Mouse (Mus musculus) gonadal fat pad, adult 2 months (tissue): Measurements from ENCODE around the gene Ppp2r5c. TPM values are rescaled to one million over a fixed set of nuclear protein-coding genes. Genes with fewer than 3 reads are reported as not detected.

Experiments
- DNase-seq: peaks from one replicate; pipeline ENCODE4 v3.0.0-alpha.2; 2012; ENCODE audit warnings: low read depth
- polyA plus RNA-seq: library from polyadenylated mRNA; depleted of rRNA; stranded (reverse); fragments of >200 nt; gene quantifications from 2 replicates; pipeline ENCODE4 v1.2.3, GENCODE M21; 2012; rRNA removed

Gene Ppp2r5c
- 42.5 and 50.4 TPM in 2 replicates for polyA plus RNA-seq

DNA sequence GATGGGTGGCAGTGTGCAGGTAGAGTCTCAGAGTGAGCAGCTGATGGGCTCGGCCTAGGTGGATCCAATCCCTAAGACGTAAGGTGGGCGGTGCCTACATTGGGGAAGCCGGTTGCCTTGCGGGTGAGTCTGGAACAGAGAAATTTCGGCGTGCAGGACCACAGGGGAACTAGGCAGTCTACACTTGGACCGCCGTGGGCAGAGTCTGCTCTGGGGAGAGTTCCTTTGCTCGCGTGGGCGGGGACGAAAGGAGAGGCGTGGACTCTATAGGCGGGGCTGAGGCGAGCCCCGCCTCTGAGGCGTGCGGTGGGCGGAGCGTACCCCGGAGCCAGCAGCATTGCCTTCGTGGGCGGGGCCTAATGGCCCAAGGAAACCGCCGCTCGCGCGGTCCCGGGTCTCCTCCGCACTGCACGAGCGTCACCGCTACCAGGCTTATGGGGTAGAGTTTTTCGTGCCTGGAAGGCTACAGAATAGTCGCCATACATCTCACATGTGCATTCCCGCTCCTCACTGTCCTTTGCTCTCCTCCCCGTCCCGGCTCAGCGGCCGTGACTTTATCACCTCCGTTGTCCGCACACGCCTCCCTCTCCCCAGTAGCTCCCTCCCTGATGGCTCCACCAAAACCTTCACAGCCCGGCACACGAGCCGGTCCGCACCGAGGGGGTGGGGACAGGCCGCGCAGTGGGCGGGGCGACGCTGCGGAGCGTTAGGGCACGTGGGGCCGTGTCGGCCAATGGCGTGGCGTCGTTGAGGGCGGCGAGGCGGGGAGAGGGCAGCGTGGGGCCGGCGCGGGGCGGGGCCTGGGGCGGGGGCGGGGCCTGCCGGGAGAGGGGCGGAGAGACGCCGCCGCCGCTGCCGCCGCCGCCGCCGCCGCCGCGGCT, at the start of gene Ppp2r5c:
Ppp2r5c (plus strand) TSS at position 831 of the 881 bp plus-strand sequence.
- DNase-seq: no peak

DNA sequence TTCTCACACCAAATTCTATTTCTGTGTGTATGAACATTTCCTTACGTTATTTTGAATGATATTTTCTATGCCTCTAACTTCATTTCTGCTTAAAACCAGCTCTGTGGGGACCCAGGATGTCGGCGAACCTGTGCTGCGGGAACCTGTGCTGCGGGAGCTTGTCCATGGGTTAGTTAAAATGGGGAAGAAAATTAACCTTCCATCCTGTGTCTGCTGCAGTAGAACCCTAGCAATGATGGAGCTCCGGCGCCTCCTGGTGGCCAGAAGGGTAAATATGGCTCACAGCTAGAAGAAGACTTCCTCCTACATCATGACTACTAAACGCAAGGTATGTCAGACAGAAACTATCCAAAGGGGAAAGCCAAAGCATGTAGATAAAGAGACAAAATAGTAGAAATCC, 48.6 kb upstream of the Ppp2r5c start:
- no peak for DNase-seq

DNA sequence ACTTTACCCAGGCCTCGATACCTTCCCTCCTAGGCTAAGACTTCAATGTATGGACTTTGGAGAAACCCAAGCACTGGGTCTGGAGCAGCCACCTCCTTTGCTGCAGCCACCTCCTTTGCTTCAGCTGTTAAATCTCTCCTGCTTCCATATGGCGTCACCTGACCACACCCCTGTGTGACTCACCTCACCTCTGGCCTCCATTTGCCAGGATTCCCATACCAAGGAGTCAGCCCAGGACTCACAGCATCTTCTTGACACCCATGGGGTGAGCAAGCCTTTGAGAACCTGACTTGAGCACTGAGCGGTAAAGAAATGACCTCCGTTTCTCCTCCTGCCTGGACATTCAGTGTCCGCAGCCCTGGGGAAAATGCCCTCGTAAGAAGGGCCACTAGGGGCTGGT, 47.8 kb upstream of the Ppp2r5c start:
- no peak for DNase-seq

DNA sequence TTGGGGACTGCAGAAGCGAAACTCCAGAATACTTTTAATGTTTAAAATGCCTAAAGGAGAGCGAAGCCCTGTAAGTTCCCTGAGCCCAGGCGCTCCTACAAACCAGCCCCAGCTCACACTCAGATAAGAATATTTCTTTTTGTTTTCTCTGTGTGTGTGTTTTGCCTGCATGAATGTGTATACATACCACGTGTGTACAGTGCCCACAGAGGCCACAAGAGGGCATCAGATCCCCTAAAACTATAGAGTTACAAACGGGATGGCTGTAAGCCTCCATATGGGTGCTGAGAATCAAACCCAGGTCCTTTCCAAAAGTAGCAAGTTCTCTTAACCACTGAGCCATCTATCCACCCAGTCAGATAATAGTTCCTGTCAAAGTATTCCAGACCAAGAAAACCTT, 46.0 kb upstream of the Ppp2r5c start:
- DNase-seq: no peak

DNA sequence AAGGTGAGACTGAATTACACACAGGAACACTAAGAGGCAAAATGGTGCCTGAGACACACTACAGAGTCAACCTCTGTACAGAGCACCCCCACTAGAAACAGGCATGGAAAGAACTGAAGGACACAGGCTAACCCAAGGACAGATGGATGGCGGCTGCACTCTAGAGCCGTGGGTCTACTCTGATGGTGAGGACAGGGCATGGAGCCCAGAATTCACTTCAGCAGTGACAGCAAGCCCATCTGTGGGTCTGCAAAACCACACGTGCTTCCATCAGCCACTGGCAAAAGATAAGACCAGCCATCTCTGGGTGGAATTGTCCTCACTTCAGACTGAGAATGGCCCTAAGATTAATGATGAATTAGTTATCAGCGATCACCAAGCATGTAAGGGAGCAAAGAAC, 45.0 kb upstream of the Ppp2r5c start:
- DNase-seq: no peak

DNA sequence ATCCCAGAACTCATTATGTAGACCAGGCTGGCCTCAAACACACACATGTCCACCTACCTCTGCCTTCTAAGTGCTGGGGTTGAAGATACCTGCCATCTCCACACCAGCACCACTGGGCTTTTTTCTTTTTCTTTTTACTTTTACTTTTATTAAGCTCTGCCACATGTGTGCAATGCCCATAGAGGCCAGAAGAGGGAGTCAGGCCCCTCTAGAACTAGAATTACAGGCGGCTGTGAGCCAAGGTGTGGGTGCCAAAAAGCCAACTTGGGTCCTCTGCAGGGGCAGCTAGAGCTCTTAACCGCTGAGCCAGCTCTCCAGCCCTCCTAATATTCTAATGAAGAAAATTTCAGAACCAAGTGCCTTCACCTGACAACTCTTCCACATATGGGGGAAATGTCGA, 30.7 kb upstream of the Ppp2r5c start:
- DNase-seq: no peak

DNA sequence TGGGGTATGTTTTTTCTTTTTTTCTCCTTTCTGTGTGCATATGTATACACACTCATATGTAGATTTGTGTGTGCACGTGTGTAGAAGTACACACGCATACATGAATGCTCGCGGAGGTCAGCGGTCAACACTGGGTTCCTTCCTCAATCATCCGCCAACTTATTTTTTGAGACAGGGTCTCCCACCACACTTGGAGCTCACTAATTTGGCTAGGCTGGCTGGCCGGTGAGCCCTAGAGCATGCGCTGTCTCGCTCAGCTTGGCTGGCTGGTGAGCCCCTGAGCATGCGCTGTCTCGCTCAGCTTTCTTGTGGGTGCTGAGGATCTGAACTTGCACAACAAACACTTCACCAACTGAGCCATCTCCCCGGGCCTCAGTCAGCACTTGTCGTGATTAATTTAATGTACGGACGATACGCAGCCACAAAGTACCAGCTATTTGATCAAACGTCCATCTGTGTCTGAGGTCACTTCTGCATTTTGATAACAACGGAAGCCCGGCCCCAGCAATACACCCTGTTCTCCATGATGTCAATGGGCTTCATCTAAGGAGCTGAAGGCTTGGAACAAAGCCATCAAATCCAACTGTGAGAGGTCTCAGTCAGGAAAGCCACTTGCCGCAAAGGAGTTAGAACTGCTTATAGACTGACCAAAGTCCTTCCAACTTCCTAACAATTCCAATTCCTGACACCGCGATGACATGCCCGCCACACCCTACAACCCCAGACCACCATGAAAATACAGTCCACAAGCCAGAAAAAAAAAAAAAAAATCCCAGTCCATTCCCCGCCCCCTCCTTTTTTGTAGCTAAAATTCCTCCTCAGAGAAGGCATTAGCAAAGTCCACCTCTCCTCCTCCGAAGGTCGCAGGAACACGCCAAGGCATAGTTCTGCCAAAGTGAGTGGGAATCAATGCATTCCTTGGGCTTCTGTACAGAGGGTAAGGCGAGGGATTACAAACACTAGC, 29.6 kb upstream of the Ppp2r5c start:
- peak; percentile 27 for DNase-seq

DNA sequence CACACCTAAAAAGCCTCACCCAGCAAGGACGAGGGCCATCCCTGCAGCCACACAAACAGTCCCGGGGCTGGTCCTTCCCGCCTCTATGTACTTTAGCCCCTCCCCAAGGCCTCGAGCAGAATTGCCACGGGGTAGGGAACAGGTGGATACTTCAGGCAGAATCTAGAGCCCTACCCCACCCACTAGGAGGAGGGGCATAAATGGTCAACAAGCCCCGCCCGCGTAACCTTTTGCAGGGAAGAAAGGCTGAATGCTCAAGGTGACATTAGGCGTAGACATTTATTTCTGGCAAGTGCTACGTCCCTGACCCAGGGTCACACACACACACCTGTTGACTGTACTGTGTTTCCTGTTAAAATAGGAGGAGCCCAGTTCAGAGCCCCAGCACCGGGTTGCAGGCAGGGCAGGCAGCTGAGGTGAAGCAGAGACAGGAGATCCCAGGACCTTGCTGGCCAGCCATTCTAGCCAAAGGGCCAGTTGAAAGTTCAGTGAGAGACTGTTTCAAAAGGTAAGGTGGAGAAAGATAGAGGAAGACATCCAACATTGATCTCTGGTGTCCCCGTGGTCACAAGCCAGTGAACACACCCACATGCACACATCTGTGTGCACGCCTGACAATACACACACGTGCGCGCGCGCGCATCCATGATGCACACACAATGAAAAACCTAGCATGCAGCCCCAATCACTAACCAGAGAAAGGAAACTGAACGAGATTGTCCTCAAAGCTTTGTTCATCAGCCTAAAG, 28.8 kb upstream of the Ppp2r5c start:
- DNase-seq: peak; percentile 6

DNA sequence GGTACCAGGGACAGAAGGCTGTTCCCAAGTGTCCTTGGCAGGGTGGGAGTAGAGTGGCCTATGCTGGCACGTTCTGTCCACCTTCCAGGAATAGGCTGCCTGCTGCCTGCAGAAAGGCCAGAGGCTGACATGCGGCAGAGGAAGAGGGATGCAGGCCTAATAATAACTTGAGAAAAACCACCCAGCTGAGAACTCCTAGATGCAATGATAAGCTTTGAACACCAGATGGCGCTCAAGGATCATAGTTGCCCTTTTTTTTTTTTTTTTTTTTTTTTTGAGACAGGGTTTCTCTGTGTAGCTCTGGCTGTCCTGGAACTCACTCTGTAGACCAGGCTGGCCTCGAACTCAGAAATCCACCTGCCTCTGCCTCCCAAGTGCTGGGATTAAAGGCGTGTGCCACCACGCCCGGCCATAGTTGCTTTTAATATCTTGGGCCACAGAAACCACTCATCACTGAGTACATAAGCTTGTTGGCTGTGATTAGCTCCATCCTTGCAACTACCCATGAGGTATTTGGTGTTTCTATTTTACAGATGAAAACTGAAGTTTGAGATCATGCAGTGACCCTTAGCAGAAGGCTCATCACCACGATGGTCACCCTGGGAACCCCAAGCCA, 28.1 kb upstream of the Ppp2r5c start:
- no peak for DNase-seq

DNA sequence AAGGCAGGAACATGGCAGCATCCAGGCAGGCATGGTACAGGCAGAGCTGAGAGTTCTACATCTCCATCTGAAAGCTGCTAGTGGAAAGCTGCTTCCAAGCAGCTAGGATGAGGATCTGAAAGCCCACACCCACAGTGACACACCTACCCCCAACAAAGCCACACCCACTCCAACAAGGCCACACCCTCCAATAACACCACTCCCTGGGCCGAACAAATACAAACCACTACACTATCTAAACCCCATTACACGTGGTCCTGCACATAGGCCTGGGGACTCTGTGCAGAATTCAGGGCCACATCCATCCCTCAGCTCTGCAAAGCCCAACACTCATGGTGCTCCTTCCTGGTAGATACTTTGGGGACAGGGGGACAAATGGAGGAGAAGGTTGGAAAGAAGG, 27.0 kb upstream of the Ppp2r5c start:
- no peak for DNase-seq

DNA sequence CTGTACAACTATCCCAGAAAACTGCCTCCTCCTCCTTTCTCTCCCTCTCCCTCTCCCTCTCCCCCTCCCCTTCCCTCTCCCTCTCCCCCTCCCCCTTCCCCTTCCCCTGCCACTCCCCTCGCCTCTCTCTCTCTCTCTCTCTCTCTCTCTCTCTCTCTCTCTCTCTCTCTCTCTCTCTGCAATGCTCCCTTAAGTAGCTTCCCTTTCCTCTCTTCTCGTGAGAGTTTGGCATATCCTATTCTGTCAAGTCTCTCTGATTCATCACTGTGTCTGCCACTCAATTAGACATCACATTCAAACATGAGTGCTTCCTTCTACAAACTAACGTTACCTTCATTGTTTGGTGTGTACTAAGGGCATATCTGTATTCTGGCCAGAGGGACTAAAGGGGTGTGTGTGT, 25.6 kb upstream of the Ppp2r5c start:
- DNase-seq: no peak

DNA sequence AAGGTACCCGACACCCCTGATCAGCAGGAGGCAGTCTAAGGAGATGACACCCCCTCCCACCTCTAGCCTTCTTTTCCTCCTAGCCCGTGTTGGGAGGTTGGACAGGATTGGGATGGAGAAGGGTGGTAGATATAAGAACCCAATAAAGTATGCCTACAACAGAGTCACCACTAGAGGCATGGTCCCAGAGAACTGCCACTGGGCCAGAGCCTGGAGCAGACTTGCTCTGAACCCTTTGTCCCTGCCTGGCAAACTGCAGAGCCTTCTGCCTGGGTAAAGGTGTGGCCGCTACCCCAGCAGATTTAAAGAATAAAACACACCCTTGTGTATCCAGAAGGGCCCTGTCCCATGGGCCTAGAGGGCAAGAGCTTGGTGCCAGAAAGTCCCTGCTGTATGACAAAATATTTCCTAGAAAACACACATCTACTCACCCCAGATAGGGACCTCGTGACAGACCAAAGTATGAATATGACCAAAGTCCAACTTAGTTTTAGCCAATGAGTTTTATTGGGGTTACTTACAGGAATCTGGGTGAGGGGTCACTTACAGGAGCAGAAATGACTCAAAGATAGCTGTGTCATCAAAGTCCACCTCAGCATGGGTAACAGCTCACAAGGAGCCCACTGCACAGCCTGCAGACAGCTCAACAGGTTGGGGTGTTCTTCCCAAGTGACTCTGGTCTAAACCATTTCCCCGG, 22.8 kb upstream of the Ppp2r5c start:
- DNase-seq: no peak

DNA sequence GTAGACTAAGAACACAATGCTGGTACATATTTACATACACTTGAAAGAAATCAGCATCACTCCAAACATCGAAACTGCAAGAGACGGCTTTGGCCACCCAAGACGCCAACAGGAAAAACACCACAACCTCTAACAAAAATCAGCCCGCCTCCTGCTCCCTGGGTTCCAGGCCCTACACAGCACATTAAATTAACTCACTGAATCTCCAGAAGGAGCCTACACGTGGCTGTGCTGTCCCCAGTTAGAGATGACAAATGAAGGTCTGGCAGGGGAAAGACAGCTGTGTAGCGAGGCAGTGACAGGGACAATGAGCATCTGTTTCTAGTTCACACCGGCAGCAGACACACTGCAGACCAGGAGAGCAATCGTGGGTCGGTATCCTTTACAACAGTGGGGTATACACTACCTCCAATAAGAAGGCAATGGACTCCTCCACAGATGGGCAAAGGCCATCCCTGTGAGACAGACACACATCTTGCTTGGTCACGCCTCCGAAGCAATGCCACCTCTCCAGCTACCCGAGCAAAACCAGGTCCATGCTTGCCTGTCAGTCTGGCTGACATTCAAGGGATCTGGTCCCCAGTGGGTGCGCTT, 20.4 kb upstream of the Ppp2r5c start:
- DNase-seq: no peak

DNA sequence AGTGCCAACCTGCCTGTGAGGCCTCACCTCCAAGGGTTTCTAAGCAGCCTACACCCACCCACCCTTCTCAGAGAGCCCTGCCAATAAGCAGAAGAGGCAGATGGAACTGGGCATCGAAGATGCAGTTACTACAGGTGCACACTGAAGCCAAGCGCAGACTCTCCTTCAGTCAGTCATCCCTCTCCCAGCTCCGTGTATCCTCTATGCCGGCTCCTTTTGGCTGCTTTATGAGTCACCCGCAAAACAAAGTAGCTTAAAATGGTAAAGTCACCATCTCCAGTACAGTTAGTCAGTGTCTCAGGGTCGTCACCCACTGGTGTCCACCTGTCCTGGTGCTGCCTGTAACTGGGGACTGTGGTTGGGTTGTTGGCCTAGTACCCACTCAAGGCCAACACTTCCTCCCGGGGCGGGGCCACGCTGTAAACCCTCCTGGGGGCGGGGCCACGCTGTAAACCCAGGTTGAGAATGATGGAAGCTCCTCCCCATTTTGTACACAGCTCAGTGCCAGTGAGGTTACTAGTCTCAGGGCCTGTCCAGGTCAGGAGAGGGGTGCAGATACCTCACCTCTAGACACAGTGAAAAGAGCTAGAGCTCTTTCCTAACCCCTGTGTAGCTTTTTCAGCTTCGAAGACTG, 17.5 kb upstream of the Ppp2r5c start:
- no peak for DNase-seq

DNA sequence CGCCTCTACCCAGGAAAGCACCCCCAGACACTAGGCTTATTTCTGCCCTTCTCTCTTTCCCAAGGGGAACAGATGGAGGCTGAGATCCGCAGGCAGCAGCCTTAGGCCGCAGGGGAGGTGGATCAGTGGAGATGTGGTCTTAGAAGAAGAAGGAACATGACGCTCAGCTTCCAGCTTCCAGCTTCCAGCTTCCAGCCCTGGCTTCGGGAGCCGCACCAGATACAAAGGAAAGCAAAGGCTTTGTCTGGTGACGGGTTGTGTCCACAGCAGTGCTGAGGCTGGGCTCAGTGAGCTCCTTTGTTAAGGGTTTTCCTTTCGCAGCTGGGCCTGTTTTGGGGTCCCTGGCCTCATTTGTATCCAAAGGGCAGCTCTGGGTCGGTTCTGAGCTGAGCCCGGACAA, 16.9 kb upstream of the Ppp2r5c start:
- no peak for DNase-seq

DNA sequence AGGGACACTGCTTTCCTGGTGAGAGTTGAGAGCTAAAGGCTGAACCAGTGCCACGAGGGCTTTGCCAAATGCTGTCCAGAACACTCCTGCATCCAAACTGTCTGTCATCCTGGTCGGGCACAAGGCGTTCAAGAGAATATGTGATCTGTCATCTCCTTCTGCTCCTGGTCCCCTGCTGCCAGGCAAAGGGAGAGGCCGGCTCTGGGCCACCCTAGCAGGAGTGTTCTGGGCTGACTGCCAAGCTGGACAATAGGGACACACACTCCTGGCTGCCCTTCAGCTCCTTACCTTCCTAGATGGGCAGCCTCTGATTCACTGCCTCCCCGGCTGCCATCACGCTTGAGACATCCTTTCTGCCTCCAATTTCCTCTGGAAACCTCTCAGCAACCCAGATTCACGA, 15.1 kb upstream of the Ppp2r5c start:
- no peak for DNase-seq

DNA sequence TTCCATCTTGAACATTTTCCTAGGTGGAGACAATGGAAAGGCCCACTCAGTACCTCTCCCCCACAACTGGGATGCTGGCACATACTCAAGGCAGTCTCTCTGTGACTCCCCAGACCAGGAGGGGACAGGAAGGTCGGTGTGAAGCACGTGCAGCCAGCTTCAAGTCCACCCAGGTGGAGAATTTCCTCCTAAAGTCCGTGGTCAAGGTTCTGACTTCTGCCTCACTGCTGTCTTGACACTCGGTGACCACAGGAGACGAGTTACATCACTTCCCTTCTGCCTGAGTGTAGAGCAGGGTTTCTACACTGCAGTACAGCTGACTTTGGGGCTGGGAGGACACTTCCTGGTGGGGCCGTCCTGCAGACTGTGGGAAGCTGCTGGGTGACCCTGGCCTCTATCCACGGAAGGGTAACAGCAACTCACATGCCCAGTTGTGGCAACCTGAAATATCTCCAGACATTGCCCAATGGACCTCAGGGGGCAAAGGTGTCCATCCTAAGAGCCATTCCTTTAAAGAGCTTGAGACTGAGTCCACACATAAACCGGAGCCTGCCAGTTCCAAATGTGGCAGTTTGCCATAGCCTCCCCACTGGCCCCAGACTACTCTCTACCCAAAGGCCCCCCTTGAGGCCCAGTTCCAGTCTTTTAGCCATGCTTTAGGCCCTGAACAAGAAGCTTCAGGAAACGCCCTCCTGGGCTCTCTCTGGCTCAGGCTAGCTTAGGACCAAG, 10.1 kb upstream of the Ppp2r5c start:
- DNase-seq: no peak

DNA sequence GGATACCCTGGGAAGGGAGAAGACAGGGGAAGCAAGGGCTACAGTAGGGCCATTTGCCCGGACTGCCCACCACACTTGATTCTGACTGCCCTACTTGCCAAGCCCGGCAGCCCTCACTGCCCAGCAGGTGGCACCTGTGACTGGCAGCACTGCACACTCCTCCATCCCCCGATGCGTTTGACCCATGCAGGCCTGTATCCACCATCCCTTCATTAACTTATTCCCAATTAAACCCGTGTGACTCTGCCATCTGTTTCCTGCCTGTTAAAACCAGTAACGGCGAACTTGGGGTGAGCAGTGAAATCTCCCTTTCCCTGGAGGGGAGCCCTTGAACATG, 9.6 kb upstream of the Ppp2r5c start:
- no peak for DNase-seq

DNA sequence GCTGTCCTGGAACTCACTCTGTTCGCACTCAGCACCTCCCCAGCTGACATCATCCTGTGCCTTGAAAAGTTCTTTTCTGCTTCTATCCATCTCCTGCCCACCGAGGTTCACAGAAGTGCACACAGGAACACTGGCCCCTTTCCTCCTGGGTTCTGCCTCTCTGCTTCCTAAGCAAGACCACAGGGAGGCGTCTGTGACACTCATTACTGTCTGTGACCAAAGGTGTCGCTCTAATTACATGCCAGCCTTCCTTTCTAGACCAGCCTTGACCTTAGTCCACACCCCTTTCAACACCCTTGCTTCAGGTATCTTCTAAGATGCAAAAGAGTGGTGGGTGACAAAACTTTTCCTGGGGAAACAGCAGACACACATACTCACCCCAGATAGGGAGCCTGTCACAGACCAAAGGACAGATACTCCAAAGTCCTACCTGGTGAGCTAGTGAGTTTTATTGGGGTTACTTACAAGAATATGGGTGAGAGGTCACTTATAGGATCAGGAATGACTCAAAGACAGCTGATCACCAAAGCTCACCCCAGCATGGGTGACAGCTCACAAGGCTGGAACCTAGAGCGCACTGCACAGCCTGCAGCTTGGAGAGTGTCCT, 8.4 kb upstream of the Ppp2r5c start:
- no peak for DNase-seq
